Mouse (Mus musculus): ENCODE data around the gene Trhde.

GRCm38 (mm10) chr10:114798218-114798617, 3.9 kb downstream of the Trhde start:
- no peak for TF ChIP-seq CTCF (IDR thresholded peaks at IDR 0.05; ENCODE audit: low read depth, low read length)
- no peak for TF ChIP-seq POLR2A (IDR thresholded peaks at IDR 0.05; ENCODE audit: borderline replicate concordance, low read depth, low read length)

Data from bone marrow macrophage, adult 2 months (primary cell).